Mouse (Mus musculus) liver, adult 2 months (tissue): Measurements from ENCODE around the gene Bin2.

ENCODE experiments used
- CTCF ChIP-seq: fragments of 200-500 bp; IDR thresholded peaks from 2 replicates; pipeline ENCODE4 v1.5.1; 2011; ENCODE audit warnings: low read depth, low read length, control low read depth
- POLR2A ChIP-seq: fragments of 200-500 bp; IDR thresholded peaks from 2 replicates; pipeline ENCODE4 v1.6.1; 2011; ENCODE audit warnings: low read length, control low read depth; ENCODE audit not compliant: insufficient read depth; ENCODE audit errors: extremely low read depth

- TF ChIP-seq CTCF (no peak), POLR2A (no peak)
These were observed 41.5 kb upstream of the Bin2 start for GRCm38 (mm10) chr15:100710838-100711237.
